Mouse (Mus musculus) adrenal gland, adult 8-10 months (tissue): ENCODE data around the gene Rassf4. TPM values are rescaled to one million over a fixed set of nuclear protein-coding genes. Genes with fewer than 3 reads are reported as not detected.
A peak's percentile ranks its signal among the peaks of the same experiment; 100 is the strongest.

Experiments
- DNase-seq: peaks from one replicate; pipeline ENCODE4 v3.0.0; 2022
- total RNA-seq, 4 experiments: library from RNA; stranded (reverse); gene quantifications; 2 replicates each; pipeline ENCODE4 v1.2.4; 2022

The Rassf4 gene
- total RNA-seq, 4 experiments from 2014 or later: 4.6 to 6.2 (median 5.8) TPM

DNA sequence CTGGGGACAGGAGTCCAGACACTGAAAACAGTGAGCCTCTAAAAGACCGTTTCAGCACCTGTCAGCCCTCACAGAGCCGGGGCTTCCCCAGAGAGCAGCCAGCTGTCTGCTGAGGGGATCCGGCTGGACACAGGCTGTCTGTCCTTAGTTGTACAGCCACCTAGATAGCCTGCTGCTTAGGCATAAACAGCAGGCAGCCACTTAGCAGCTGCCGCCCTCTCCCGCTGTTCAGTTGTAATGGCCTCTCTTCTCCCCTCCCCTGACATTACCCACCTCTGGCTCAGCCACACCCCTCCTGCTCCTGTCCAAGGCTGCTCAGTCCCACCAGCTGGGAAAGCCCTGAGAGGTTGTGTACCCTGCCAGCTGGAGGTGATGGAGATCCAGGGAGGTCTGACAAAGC, 2.7 kb downstream of the Rassf4 start:
- DNase-seq: no peak

DNA sequence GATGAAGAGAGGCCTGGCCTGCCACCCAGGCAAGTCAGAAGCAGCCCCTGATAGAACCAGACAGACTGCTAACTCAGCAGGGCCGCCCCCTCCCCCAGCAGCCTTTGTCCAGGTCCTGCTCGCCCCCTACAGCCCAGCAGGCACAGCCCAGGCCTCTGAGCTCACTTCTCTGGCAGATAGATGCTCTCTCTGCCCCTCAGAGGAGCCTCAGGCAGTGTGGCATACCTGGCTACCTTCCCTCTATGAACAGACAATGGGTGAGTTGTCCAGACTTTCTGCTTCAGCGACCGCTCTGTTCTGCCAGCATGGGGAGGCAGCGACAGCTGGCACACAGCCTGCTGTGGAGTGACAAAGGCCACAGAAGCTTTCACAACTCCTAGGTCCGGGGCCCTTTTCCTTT, 3.6 kb downstream of the Rassf4 start:
- DNase-seq: no peak

DNA sequence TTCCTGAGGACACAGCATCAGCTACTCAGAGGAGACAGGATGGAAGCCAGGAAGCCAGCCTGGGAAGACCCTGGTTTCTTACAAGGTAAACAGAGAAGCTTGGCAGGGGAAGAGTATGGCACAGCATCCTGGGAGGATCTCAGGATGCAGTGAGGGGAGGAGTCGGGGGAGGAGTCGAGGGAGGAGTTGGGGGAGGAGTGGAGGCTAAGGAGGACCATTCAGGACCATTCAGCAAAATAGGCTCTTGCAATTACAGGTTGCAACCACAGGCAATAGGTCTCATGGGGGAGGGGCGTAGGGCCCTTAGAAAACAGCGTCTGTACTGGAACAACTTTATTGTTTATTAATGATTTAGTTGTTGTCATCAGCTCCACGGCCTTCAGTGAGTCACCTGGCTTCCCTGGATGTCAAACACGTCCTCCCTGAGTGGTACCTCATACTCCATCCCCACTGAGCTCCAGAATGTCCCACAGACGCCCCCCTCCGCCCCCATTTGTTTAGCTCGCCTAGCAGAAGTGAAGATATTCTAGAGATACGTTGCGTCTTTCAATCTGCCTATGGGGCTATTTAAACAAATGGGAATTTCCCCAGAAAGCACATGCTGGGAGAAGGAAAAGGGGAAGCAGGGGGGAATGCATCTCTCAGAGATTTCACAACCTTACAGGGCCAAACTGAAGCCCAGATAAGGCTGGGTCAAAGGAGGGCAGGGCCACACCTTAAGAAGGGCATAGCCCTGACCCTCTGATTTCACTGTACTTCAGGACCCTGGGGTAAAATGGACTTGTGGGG, 4.9 kb downstream of the Rassf4 start:
- DNase-seq: no peak

DNA sequence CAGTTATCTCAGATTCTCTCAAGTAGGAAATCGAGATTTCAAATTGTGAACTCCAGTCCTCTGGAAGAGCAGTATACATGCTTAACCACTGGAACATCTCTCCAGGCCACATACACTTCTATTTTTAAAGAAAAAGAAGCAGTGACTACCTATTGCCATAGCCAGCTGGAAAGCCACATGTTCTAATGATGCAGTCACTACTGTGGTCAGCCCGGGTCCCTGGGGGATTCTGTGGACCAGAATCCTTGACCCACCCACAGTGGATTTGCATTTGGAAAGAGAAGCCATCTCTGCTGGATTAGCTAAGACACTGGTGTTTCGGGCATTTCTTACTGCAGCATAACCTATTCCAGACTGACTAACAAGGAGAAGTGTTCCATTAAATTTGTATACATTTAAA, 6.4 kb downstream of the Rassf4 start:
- no peak for DNase-seq

DNA sequence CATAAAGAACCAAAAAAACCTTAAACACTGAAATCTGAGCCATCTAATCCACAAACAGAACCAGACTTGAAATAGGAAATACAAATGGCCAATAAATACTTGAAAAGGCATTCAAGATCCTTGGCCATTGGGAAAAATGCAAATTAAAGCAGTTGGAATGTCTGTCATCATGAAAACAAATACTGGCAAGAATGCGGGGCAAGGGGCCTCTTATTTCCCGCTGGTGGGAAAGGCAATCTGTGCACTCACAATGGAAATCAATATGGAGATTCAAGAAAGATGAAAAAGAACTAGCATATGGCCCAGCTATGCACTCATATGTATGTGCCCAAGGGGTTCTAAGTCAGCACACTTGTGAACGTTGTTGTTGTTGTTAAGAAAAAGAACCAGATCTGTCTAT, 6.9 kb downstream of the Rassf4 start:
- no peak for DNase-seq

DNA sequence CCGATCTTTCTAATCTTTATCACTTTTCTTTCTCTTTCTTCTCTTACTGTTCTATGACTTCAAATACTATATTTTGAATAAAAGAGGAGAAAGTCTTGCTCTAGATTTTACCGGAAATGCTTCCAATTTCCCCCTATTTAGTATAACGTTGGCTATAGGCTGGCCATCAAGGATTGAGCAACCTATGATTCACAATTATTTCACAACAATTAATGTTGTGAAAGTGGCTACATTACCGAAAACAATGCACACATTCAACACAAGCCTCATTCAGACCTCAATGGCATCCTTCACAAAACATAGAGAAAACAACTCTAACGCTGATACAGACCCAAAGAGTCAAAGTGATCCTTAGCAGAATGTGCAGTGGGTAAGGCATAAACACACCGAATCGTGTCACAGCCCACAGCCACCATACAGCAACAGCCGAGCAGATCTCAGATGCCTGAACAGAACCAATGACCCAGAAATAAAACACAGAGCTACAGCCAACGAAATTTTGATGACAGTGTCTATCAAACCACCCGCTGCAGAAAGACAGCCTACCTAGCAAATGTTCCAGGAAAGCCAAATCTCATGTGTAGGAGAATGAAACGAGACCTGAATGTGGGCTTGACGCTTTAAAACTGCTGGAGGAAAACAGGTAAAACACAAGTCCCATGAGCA, 7.5 kb downstream of the Rassf4 start:
- DNase-seq: no peak

DNA sequence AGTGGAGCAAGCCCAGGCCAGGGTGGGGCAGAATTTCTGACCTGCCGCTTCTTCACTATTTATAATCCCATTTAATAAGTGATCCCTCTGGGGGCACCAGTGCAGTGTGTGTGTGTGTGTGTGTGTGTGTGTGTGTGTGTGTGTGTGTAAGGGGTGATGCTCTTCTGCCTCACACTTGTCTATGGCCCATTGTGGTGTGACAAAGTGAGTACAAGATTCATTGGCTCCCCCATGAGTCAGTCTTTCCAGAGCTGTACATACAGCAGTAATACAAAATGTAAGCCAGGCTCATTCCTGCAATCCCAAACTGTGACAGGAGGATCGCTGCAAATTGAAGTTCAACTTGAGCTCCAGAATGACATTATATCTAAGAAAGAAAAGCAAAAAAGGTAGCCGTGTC, 8.9 kb downstream of the Rassf4 start:
- no peak for DNase-seq

DNA sequence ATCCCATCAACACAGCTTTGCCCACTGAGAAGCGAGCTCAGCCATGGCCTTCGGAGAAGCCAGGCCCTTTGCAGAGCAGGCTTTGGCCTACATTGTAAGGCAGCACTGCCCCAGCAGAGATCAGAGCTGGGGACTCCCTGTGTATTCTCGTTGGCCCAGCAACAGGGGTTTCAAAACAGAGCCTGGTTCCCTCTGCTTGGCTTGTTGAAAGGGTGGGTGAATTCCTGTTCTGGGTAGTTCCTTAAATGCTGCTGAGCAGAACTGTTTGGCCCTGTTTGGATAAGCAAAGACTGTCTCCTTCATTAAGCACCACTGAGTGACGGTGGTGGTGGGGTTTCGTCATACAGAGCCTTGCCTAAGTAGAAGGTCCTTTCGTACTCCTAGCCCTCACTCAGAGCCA, 9.7 kb downstream of the Rassf4 start:
- DNase-seq: no peak

DNA sequence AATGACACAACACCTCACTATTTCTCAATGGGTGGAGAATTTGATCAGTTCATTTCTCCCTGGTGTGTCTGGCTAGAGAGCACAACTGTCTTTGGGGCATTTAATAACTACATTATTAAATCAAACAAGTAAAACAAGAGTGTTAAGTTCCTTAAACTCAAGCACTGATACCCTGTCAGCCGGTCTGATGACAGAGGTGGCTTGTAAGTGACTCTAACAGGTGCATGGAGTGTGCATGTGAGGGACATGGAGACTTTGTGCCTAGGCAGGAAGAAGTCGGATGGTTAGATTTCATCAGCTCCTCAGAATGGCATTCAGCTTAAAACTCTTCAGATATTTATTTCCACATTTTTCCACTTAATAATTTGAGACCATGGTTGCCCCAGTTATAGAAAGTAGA, 10.4 kb downstream of the Rassf4 start:
- no peak for DNase-seq

DNA sequence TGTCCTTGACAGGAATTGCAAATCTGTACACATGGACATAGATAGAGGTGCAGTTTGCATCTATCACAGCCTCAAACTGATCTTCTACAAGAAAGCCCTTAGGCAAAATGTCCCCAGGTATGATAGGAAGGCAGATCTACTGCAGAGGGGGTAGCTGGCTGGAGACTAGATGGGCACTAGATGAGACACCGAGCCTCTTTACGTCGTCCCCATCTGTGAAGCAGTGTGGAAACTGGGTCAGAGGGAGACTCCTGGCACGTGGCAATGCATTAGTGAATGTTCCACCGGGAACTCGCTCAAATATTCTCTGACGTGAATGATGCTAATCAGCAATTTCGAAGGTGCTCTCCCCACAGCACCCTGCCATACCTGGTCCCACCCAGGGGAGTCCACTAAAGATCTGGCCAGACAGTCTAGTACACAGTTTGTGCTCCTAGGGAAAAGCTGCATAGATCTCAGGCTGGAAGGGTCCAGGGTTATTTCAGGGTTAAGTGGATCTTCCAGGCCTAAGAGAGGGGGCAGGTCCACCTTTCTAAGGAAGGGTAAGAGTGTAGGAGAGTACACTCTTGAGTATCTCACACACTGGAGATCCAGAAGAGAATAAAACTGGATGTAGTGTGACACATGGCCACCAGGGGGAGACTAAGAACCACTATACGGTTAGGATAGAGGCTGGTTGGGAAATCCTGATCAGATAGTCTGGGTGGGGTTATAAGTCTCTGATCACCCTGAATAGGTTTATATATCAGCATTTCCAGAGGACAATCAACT, 19.9 kb downstream of the Rassf4 start:
- no peak for DNase-seq

DNA sequence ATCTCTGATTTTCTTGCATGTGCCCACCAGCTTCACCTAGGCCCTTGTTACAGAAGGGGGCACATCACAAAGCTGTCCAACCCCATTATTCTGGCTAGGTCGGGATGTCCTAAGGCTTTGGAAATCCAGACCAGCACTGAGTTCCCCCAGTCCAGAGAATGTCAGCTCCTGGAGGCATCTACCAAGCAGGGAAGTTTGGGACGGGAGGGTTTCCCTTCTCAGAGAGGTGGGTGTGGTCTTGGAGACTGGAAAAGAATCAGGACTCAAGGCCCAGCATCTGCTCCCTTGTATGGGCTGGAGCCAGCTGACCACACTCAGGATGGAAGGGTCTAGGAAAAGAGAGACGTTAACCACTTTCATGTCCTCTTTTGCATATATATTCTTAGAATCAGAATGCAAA, 20.6 kb downstream of the Rassf4 start:
- DNase-seq: no peak

DNA sequence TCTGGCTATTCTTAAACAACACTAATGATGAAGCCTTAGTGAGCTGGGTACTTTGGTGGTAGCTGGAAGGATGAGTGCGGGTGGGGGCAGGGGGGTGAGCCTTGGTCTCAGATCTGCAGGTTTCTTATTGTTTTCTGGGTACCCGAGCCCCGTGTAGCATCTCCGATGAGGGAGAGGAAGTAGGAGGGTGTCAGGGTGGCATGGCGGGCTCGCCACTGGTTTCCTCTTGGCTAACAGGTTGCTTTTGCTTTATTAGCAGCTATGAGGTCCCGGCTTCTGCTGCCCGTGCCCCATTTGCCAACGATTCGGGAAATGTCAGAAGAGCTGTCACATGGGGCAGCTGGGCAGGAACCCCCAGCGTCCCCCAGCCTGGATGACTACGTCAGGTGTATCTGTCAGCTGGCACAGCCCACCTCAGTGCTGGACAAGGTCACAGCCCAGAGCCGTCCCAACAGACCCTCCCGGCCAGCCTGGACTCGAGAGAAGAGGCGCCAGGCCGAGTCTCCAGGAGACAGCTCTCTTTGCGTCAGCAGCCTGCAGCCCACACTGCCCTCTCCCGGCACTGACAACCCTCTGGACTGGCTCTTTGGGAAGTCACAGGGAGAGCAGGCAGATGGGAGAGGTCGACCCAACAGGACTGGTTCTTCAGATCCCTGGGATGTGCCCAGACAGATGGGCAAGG, 22.2 kb downstream of the Rassf4 start:
- no peak for DNase-seq

DNA sequence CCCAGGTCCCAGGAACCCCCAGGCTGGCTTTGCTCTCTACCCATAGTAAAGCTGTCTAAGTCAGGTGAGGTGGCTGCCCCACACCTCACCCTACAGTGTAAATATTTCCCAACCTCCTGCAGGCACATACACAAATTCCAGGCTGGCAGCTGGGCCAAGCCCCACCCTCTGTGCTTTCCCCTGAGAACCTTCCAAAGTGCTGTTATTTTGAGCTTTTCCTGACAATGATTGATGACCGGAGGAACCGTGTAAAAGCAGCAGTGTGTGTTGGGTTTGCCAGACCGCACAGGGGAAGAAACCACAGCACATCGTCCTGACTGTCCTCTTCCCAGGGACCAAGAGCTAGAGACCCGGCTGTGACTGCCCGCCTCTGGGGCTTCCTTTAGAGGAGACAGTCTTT, 23.3 kb downstream of the Rassf4 start, which contains the start of gene Depp1:
Gene Depp1 (plus strand): TSS at position 204 of the 400 bp plus-strand sequence.
- DNase-seq: peak; percentile 39

DNA sequence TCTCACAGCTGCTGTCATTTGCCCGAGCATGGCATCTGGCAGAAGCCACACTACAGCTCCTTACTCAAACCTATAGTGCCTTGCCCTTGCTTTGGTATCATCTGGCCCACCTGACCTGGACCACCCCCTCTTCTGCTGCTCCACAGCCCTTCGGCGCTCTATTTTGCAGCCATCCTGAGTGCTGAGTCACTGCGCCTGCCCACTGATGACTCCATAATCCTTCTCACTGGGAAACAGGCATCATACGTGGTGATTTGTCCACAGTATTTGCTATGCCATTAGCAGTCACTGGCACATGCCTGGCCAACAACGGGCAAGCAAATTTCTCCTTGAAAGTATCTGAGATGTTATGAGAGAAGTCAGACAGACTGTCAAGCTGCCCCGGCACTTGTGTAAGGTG, 23.9 kb downstream of the Rassf4 start:
- no peak for DNase-seq

DNA sequence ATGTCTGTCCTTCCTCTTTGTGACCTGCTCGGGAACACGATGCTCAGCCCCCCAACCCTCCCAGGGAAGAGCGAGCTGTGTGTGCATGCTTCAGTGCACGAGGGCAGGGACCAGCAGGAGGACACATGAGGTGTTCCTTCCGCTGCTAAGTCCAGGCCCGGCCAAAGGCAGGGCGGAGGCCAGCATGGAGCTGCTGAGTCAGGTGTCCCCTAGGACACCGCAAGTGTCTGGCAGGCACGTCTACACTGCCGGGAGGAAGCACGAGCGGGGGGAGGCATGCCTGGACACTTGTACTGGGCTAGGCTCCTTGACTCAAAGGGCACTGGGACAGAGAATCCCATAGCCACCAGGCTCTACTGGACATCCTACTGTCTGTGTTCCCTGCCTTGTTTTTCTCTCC, 26.0 kb downstream of the Rassf4 start:
- DNase-seq: peak; percentile 28

DNA sequence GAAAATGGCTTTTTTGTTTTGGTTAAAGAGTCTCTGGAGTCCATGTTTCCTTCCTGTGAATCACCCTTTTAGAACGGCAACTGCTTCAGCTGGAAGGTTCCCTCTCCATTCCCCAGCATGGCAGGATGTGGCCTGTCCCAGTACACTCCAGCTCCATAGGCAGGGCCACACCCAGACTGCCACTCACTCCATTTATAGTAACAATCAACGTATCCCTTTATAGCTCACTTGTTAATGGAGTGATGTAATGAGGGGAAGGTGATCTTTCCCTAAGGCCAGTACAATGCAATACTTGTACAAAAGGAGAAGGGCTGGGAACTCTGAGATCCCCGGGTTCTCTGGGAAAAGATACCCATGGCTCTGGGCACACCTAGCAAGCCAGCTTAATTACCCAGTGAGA, 29.4 kb downstream of the Rassf4 start:
- DNase-seq: no peak

DNA sequence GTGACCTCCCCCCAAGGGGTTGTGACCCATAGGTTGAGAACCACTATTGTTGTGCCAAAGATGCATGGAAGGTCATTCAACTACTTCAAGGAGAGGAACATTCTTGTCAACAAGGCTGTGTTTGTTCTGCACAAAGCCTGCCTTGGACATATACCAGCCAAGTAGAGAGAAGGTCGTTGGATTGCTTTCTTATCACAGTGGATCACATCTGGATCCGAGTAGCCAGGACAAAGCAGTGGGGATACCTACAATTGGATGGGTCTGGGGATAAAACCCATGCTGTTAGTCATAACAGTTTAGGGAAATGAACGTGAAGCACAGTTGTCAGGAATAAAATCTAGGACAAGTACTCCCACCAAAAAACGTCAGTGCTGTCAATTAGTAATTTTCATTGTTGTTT, 29.9 kb downstream of the Rassf4 start:
- DNase-seq: no peak

DNA sequence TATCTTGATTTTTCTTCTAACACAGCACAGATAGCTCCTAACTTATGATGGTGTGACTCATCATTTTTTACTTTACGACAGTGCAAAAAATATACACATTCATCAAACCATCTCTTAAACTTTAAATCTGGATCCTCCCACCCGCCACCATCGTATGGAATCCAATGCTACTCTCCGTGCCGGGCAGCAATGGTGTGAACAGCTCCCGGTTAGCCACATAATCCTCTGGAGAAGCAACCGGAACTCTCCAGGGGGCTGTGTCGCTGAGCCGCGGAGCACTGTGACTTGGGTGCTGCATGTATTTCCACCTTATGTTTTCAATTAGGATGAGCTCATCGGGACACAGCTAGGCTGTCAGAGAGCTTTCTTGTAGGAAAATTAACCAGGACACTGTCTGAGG, 30.8 kb downstream of the Rassf4 start:
- DNase-seq: no peak

DNA sequence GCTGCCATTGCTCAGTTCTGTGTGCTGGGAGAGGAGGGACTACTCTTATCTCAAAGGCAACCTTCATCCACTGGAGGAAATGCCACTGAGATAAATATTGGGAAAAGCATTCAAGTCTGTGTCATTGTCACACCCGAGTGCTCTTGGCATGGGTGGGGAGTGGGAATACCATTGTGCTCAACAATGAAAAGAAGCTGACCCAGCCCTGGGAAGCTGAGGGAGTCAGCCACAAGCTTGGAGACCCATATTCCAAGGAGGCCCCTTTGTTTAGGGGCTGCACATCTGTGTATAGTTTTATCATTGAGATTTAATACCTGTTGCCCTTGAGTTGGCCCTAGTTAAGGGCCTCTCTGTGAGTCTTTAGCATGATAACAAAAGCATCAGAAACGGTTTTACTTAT, 34.1 kb downstream of the Rassf4 start:
- DNase-seq: no peak

DNA sequence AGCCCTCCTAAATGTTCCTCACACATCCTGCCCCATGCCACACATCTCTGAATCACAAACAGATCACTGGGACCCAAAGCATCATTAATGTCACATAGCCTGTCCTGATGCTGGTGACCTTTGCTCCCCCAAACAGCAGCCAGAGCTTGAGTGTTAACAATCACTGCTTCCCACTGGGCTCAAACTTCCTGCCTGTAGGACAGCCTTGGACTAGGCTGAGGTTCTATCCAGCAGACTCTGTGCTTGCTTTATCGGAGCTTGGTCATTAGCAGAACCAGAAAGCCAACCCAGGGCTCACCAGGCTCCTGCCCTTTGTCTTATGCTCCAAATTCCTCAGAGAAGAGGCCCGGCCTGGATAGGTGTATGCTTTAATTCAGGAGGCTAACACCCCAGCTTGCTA, 34.9 kb downstream of the Rassf4 start:
- no peak for DNase-seq

DNA sequence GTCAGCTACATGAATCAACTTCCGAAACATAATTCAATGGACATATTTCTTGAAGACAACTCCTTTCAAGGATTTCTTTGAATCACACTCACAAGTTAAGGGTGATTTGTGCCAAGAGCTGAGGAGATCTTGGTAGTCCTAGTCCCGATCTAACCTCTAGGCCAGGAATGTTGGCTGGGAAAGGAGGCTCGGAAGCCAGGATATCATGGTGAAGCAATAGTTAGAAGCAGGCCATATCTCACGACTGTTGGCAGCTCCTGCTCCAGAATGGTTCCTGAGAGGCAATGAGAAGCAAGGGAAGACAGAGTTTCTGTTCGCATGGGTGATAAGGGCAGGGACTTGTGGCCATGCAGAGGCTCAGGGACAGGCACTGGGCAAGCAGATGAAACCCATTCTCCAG, 36.3 kb downstream of the Rassf4 start:
- DNase-seq: no peak

DNA sequence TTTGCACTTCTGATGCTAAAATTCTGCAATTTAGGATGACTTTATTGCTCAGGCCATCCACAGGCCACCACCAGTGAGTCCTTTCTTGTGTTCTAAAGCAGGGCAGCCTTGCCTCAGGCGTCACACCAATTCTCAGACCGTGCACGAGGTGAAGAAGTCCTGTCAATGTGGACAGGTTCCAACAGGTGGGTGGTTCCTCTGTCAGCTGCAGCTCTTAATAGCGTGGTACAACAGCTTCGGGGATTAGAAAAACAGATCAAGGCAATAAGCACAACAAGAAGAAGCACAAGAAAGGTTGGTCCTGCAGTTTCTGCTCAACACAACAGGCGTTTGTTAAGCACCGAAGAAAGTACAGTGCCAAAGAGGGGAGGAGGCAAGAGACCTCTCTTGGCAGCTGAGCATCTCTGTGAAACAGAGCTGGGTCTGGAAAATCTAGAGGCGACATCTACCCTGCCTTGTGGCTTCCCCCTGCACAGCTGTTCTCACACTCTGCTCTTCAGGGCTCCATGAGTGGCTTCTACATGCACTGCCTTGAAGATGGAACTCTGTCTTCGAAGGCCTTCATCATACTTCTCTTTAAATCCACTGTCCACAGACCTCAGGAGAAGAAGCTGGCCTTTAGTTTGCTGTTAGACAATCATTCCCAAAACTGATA, 37.0 kb downstream of the Rassf4 start:
- no peak for DNase-seq
